ENCODE assay signal across 34 mouse cellular contexts in genomic region chr9:6193352-6193751, GRCm38 (mm10). TPM values are rescaled to one million over a fixed set of nuclear protein-coding genes. Genes with fewer than 3 reads are reported as not detected.
"Had no signal": no experiment of that assay in that cellular context is flagged by ENCODE, and none has a peak within 500 bp of the region (broad histone marks: within the 10 kb centered on the region; RNA-seq: fewer than 3 reads in every experiment).

No protein-coding gene starts in this region.

- H3K4me2 ChIP-seq: heart, embryonic 12.5 days; heart, embryonic 13.5 days; heart, embryonic 15.5 days; hindbrain, embryonic 12.5 days; hindbrain, embryonic 13.5 days; hindbrain, embryonic 14.5 days; hindbrain, embryonic 15.5 days; intestine, embryonic 15.5 days; kidney, embryonic 15.5 days had no signal

- H3K4me1 ChIP-seq: heart, embryonic 12.5 days; heart, embryonic 13.5 days; heart, embryonic 15.5 days; hindbrain, embryonic 10.5 days; hindbrain, embryonic 12.5 days; hindbrain, embryonic 13.5 days; hindbrain, embryonic 15.5 days; intestine, embryonic 15.5 days; kidney, embryonic 15.5 days had no signal

- ATAC-seq: hindbrain, embryonic 16.5 days; hindbrain, postnatal 0 days; inflammation-experienced regulatory T-cells, adult 6 months; intestine, embryonic 15.5 days; intestine, embryonic 16.5 days; intestine, postnatal 0 days had no signal

- H3K27me3 ChIP-seq: heart, embryonic 12.5 days; heart, embryonic 13.5 days; heart, embryonic 15.5 days; hindbrain, embryonic 12.5 days; hindbrain, embryonic 13.5 days; hindbrain, embryonic 15.5 days; intestine, embryonic 15.5 days; kidney, embryonic 15.5 days had no signal

- H3K9ac ChIP-seq: heart, embryonic 12.5 days; heart, embryonic 13.5 days; heart, embryonic 15.5 days; hindbrain, embryonic 12.5 days; hindbrain, embryonic 13.5 days; hindbrain, embryonic 14.5 days; hindbrain, embryonic 15.5 days; intestine, embryonic 15.5 days; kidney, embryonic 15.5 days had no signal

- H3K27ac ChIP-seq: heart, embryonic 13.5 days; heart, embryonic 15.5 days; hindbrain, embryonic 10.5 days; hindbrain, embryonic 12.5 days; hindbrain, embryonic 13.5 days; hindbrain, embryonic 14.5 days; hindbrain, embryonic 15.5 days; hindbrain, postnatal 0 days; intestine, embryonic 15.5 days; kidney, embryonic 15.5 days; kidney, postnatal 0 days; layer of hippocampus, adult 2 months; left cerebral cortex, adult 2 months had no signal

- H3K4me3 ChIP-seq: heart, embryonic 12.5 days; heart, embryonic 13.5 days; heart, embryonic 15.5 days; hindbrain, embryonic 10.5 days; hindbrain, embryonic 12.5 days; hindbrain, embryonic 13.5 days; hindbrain, embryonic 15.5 days; intestine, embryonic 15.5 days; kidney, embryonic 15.5 days; layer of hippocampus, adult 2 months; left cerebral cortex, adult 2 months had no signal

- H3K36me3 ChIP-seq: heart, embryonic 12.5 days; heart, embryonic 13.5 days; heart, embryonic 15.5 days; hindbrain, embryonic 10.5 days; hindbrain, embryonic 12.5 days; hindbrain, embryonic 13.5 days; hindbrain, embryonic 15.5 days; intestine, embryonic 15.5 days; kidney, embryonic 15.5 days had no signal

- DNase-seq: heart, postnatal 10 days; heart, postnatal 14 days; heart, postnatal 36 days; heart, postnatal 4 days; kidney, adult 11 months; kidney, adult 18-20 months; kidney, adult 2 months; kidney, adult 8-10 months; kidney, adult 9 months; kidney, postnatal 10 days; kidney, postnatal 14 days; kidney, postnatal 25 days; kidney, postnatal 36 days; kidney, postnatal 4 days; layer of hippocampus, adult 9-11 months; layer of hippocampus, postnatal 36 days had no signal

- H3K9me3 ChIP-seq: heart, embryonic 12.5 days; heart, embryonic 13.5 days; heart, embryonic 15.5 days; hindbrain, embryonic 10.5 days; hindbrain, embryonic 12.5 days; hindbrain, embryonic 13.5 days; hindbrain, embryonic 15.5 days; intestine, embryonic 15.5 days; kidney, embryonic 15.5 days had no signal

RNA-seq across cellular contexts. Expression of gene Pdgfd, which starts 25.0 kb away (rescaled TPM):
- polyA plus RNA-seq: inflammation-experienced regulatory T-cells, adult 6 months had no signal
